ENCODE assay signal across 8 mouse cellular contexts in the genomic region with DNA sequence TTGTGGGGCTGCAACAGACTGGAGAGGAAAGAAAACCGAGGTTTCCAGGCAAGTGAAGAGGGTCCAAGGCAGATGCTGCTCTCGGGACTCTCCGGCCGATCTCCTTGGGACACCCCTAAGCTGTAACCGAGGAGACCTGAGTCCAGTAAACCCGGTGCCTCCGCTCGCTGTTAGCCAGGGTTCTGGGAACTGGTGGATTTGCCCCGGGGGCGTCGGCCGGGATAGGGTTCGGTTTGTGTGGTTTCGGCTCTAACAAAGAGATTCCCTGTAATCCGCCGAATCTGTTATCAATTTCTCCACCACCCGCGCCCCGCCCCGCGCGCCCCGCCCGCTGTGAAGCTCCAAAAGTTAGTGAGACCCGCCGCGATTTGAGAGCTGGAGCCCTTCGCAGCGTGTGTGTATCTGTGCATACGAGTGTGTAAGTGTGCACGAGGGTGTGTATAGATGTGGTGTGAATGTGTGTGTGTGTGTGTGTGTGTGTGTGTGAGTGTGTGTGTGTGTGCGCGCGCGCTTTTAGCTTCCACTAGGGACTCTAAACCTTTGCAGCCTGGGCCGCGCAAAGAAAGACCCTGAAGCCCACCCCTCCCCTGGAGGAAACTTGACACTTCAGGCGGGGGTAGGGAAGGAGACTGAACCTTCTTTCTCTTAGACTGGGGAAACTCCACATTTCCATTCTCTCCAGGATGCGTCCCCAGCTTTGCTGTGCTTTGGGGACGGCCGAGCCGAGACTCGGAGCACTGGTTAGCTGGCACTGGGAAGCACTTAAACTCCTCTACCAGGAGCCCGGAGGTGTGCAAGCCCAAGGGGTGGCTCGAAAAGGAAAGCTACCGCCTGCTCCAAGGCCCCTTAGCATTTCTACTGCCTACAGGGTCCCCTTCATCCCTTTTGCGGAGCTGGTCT. TPM values are rescaled to one million over a fixed set of nuclear protein-coding genes. Genes with fewer than 3 reads are reported as not detected.
DNase-seq lines count a peak whose midpoint lies in the region; ATAC-seq and TF ChIP-seq lines count a peak whose summit lies in the region.

No protein-coding gene starts in this region.

- H3K27me3 ChIP-seq in kidney, embryonic 15.5 days, result peaks cover 74% of the 10 kb centered on the region
- peaks cover 49% of the 10 kb centered on the region for H3K27me3 ChIP-seq in hindbrain, embryonic 13.5 days

- DNase-seq in kidney, adult 11 months, result no peak
- DNase-seq in R1 (ENCODE audit: low read depth, low spot score), result peak; percentile 48
- DNase-seq in mesoderm, embryonic 11.5 days (ENCODE audit: low read depth, low spot score), result peak; percentile 76
- no peak for DNase-seq in spleen, adult 12 weeks (ENCODE audit: low spot score)
- no peak for DNase-seq in thymus, postnatal 14 days

- no peaks in the 10 kb centered on the region for H3K9me3 ChIP-seq in kidney, embryonic 15.5 days (replicated peaks)
- no peaks in the 10 kb centered on the region for H3K9me3 ChIP-seq in hindbrain, embryonic 13.5 days

- peak; percentile 62 for TF ChIP-seq POLR2A in embryonic fibroblast, embryonic 13.5 days (IDR thresholded peaks at IDR 0.05; ENCODE audit: low read depth, low read length)

- H3K4me2 ChIP-seq in kidney, embryonic 15.5 days, result peak overlapping the region; percentile 90
- H3K4me2 ChIP-seq in hindbrain, embryonic 13.5 days, result peak overlapping the region; percentile 90

- peaks cover 59% of the 10 kb centered on the region for H3K4me1 ChIP-seq in kidney, embryonic 15.5 days
- H3K4me1 ChIP-seq in embryonic fibroblast, embryonic 13.5 days (ENCODE audit: control insufficient read depth, insufficient read depth, low read length), result 0 out of 2 replicates have a peak, but pooled peaks cover 4% of the 10 kb centered on the region
- peaks cover 68% of the 10 kb centered on the region for H3K4me1 ChIP-seq in hindbrain, embryonic 13.5 days (replicated peaks)

- no peak for TF ChIP-seq CTCF in embryonic fibroblast, embryonic 13.5 days (IDR thresholded peaks at IDR 0.05; ENCODE audit: borderline replicate concordance, insufficient read depth, low read length)

- 1% methylated on average over 47 of the region's 47 CpGs for WGBS in kidney, embryonic 15.5 days
- 1% methylated on average over 47 of the region's 47 CpGs for WGBS in hindbrain, embryonic 13.5 days

- peak overlapping the region; percentile 64 for H3K4me3 ChIP-seq in kidney, embryonic 15.5 days (replicated peaks)
- peak overlapping the region; percentile 59 for H3K4me3 ChIP-seq in embryonic fibroblast, embryonic 13.5 days (ENCODE audit: insufficient read depth, low read length)
- peak overlapping the region; percentile 63 for H3K4me3 ChIP-seq in hindbrain, embryonic 13.5 days

- H3K27ac ChIP-seq in kidney, embryonic 15.5 days, result peak overlapping the region; percentile 56
- H3K27ac ChIP-seq in embryonic fibroblast, embryonic 13.5 days (ENCODE audit: insufficient read depth, low read length), result peak overlapping the region; percentile 93
- peak overlapping the region; percentile 85 for H3K27ac ChIP-seq in hindbrain, embryonic 13.5 days

- H3K36me3 ChIP-seq in kidney, embryonic 15.5 days, result peaks cover 10% of the 10 kb centered on the region; the same call in 1 of the 2 replicates
- no peaks in the 10 kb centered on the region for H3K36me3 ChIP-seq in hindbrain, embryonic 13.5 days

- no peak for ATAC-seq in kidney, embryonic 15.5 days (replicated peaks; ENCODE audit: low FRiP score)
- no peak for ATAC-seq in hindbrain, embryonic 13.5 days (ENCODE audit: low FRiP score)

- H3K9ac ChIP-seq in kidney, embryonic 15.5 days, result peak overlapping the region; percentile 43
- peak overlapping the region; percentile 82 for H3K9ac ChIP-seq in hindbrain, embryonic 13.5 days

RNA-seq across cellular contexts. Expression of a gene that starts 5.1 kb away (rescaled TPM):
- polyA plus RNA-seq in kidney, embryonic 15.5 days (2015; fragmentation: Nextera tagmentation; extraction: Ambion mirVana), result 23.3 and 26.4 TPM in 2 replicates
- polyA plus RNA-seq in embryonic fibroblast, embryonic 13.5 days (2011; ENCODE audit: insufficient read length, low read depth, missing spikeins), result 90.9 and 112 TPM in 2 replicates
- polyA plus RNA-seq in hindbrain, embryonic 13.5 days (2015; fragmentation: Nextera tagmentation; extraction: Ambion mirVana), result 25.4 and 35.4 TPM in 2 replicates

Comparison
In these comparisons a context has a peak if more than half of its experiments do, and no peak if none do; other contexts are left out.
1. DNase-seq: peak in R1 (single experiment) and mesoderm, embryonic 11.5 days (single experiment); none in kidney, adult 11 months (single experiment), spleen, adult 12 weeks (single experiment) and thymus, postnatal 14 days (single experiment).
2. Peak in every context shown above with its lines, with median percentiles within 50 percentile points of each other: H3K27ac ChIP-seq and H3K4me3 ChIP-seq.